Mouse (Mus musculus): ENCODE data around the gene Mcrip2.
A peak's percentile ranks its signal among the peaks of the same experiment; 100 is the strongest.

The Mcrip2 gene

DNA sequence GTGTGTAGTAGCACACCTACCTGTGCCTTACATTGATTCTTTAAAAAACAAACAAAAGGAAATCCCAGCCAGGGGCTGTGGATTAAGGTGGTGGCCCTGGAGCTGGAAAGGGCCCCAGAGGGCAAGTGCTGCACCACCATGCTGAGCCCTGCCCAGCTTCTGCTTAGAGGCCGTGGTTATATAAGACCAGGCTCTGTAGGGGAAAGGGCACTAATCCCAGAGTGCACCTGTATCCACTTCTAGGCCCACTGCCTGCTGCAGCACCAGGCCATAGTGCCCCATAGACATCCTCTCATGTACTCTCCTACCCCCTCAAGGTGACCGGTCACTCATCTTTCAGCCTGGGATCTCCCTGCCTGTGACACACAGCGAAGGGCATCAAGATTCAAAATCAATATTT, 2.4 kb downstream of the Mcrip2 start:
- no peak for DNase-seq (ENCODE audit: low read depth, low spot score)

- no peak for DNase-seq (ENCODE audit: low read depth, low spot score)
These were observed 3.3 kb downstream of the Mcrip2 start for GRCm38 (mm10) chr17:25865288-25865687.

- DNase-seq (ENCODE audit: low read depth, low spot score): no peak
These were observed 4.3 kb downstream of the Mcrip2 start for GRCm38 (mm10) chr17:25864311-25864710.

- no peak for DNase-seq (ENCODE audit: low read depth, low spot score)
These were observed 4.9 kb downstream of the Mcrip2 start for GRCm38 (mm10) chr17:25863681-25864080.

- DNase-seq (ENCODE audit: low read depth, low spot score): no peak
These were observed 6.6 kb downstream of the Mcrip2 start for GRCm38 (mm10) chr17:25861704-25862612.

GRCm38 (mm10) chr17:25860832-25861703, 7.5 kb downstream of the Mcrip2 start, which contains the start of gene Wdr90:
Wdr90 (minus strand) TSS chr17:25861501.
- peak; percentile 97 for DNase-seq (ENCODE audit: low read depth, low spot score)

GRCm38 (mm10) chr17:25860229-25860628, 8.3 kb downstream of the Mcrip2 start:
- DNase-seq (ENCODE audit: low read depth, low spot score): no peak

DNA sequence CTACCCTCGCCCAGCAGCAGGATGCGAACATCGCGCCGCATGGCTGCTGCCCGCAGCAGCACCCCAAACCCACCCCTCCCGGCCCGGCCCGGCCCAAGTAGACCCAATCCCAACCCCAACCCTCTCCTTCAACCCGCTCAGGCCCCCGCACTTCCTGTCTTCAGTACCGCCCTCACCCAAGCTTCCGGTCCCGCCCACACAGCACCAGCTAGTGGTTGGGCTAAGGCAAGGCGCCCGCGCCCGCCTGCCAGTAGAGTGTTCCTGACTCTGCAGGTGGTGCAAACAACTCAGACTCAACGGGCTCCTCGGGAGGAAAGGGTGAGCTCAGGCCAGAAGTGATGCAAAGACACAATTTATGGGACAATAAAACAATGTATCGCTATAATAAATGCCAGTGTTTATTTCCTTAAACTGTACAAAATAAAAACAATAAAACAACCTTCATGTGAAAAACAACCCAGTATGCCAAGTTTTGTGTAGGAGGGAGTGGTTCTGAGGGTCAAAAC, 24.1 kb downstream of the Mcrip2 start, which contains the start of gene Rhot2:
TSS of gene Rhot2 (minus strand) at position 456 of the 506 bp plus-strand sequence.
- DNase-seq (ENCODE audit: low read depth, low spot score): peak; percentile 97

DNA sequence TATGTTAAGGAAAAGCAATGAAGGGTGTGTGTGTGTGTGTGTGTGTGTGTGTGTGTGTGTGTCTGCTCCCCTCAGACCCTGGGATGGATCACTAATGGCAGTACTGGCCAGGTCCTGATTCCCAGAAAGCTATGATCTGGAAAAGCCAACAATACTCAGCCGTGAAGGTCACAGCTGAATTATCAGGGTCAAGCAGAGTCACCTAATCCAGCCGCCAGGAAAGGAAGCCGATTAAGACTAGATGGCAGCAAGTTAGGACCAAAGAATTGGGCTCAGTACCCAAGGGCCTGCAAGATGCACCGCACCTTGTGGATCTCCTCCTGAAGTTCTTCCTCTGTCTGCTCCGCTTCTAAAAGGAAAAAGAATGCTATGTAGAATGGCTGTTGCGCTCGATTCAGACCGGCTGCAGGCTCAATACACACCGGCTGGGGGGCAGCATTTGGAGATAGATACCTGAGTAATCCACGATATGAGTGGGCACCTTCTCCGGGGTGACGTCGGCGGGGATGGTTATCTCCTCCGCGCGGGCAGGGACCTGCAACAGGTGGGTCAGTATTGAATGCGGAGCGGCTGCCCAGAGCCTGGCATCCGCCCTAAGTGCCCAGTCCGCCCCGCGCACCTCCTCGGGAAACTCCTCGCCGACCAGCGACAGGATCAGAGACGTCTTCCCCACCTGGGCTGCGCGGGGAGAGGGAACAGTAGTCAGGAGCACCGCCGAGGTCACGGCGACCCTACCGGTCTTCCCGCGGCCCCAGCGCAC, 24.7 kb downstream of the Mcrip2 start:
- DNase-seq (ENCODE audit: low read depth, low spot score): no peak

DNA sequence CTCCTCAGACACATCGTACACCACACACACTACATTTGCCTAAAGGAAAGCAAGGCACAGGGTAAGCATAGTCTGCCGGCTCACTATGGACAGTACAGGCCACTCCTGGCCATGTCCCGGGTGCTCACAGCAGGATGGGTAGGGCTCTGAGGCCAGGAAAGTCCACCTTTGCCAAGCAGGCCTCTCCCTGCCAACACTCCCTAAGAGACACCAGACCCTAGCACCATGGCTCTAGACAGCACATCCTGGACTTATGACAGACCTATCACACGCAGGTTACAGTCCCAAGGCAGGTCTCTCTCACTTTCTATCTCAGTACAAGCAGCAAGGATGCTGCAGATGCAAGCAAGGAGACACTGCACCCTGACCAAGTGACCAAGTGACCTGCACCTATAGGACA, 25.4 kb downstream of the Mcrip2 start:
- DNase-seq (ENCODE audit: low read depth, low spot score): no peak

DNA sequence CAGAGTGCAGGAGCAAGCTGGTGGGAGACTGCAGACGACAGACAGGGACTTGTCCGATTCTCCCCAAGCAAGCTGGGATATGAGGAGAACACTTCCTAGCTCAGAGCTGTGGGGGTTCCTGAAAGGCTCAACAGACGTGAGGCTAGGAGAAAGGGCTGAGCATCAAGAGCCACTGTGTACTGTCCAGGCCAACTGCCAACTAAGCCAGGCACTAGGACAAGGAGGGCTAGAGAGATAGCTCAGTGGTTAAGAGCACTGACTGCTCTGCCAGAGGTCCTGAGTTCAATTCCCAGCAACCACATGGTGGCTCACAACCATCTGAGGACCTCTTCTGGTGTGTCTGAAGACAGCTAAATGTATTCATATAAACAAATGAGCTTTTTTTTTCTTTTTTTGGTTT, 26.1 kb downstream of the Mcrip2 start:
- DNase-seq (ENCODE audit: low read depth, low spot score): no peak

- DNase-seq (ENCODE audit: low read depth, low spot score): no peak
These were observed 27.3 kb downstream of the Mcrip2 start, which contains the start of gene Gm20683 for GRCm38 (mm10) chr17:25841117-25841880. Gm20683 (minus strand) TSS chr17:25841763.

- DNase-seq (ENCODE audit: low read depth, low spot score): no peak
These were observed 28.0 kb downstream of the Mcrip2 start for GRCm38 (mm10) chr17:25840519-25840918.

DNA sequence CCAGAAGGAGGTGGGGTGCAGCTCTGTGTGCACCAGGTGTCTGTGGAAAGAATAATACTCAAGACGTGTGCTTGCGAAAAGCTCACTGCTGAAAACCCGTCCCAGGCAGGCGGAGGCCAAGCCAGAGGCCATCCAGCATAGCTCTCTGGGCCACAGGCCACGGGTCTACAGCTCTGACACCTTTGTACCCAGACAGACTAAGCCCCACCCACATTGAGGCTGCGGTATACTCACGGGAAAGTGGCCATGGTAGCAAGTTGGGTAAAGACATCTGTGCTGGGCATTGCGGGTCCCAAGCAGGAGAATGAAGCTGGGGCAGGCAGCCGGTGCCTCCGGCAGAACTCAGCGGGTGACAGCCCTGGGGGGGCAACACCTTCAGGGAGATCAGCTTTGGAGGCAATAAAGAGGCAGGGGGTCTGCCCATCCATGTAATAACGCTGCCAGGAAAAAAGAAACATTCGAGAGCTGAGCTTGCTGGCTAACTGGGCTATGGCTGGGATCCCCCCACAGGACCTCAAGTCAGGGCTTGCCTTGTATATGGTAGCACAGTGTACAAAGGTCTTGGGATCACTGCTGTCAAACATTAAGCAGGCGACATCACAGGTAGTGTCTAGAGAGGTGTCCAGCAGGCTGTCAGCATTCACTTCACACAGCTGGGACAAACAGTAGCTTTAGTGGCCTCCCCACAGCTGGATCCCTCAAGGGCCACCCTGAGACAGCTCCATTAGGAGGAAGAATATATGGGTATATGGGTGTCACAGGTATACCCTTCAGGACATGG, 28.9 kb downstream of the Mcrip2 start:
- no peak for DNase-seq (ENCODE audit: low read depth, low spot score)

DNA sequence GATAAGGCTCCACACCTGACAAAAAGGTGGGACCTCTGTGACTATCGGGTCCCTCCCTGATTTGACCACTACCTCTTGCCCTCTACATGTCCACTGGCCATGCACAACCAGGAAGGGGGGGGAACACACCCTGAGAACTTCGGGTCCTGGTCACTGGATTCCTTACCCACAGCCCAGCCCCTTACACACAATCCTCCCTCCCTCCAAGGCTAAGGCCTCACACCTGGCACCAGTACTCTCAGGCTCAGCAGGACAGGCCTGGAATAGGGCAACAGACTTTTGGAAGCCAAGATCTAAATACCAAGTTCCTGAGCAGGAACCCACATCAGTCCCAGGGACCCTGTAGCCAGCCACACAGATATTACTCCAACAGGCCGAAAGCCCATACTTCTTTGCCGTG, 29.7 kb downstream of the Mcrip2 start:
- no peak for DNase-seq (ENCODE audit: low read depth, low spot score)

- no peak for DNase-seq (ENCODE audit: low read depth, low spot score)
These were observed 31.0 kb downstream of the Mcrip2 start for GRCm38 (mm10) chr17:25837533-25837932.

DNA sequence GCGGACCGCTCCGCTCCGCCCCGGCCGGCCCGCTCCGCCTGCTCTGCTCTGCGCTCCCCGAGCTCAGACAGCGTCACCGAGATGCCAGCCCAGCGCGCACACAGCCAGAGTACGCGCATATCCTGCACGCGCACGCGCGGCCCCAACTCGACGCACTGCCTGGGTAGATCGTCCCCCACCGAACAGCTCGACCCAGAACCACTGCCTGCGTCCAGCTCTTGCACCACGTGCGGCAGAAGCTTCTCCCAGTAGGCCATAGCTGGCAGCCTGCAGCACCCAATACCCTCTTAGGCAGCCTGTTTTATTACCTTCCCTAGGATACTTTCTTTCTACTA, 31.5 kb downstream of the Mcrip2 start, which contains the start of gene Rhbdl1:
TSS of gene Rhbdl1 (minus strand) at position 220 of the 335 bp plus-strand sequence.
- peak; percentile 62 for DNase-seq (ENCODE audit: low read depth, low spot score)

DNA sequence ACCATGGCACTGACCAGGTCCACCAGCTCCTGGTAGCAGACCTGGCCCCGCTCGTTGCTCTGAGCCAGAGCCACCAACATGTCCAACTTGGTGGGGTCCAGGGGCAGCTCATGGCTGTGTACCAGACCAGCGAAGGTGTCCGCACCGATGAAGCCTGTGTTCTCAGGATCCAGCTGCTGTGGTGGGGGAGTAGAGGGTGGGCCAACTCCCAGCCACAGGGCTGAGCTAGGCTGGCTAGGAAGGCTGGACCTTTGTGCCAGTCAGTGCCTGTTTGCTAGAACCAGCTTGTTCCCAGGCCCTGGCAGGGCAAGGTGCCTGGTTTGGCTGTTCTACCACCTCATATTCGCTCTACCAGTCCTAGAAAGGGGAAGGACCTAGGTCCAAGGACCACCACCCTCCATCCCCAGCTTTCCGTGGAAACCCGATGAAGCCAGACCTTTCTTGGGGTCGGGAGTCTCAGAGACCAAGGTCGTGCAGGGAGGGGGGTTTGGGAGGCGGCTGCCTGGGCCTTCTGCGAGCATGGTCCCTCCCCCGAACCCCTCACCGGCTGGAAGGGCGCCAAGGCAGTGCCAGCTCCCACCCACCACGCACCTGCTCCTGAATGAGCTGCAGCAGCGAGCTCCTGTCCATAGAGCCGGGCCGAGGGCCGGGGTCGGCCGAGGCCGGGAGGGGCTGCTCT, 32.0 kb downstream of the Mcrip2 start:
- no peak for DNase-seq (ENCODE audit: low read depth, low spot score)

GRCm38 (mm10) chr17:25835816-25836215, 32.7 kb downstream of the Mcrip2 start:
- DNase-seq (ENCODE audit: low read depth, low spot score): no peak

Data from CD4-positive, CD25-positive, alpha-beta regulatory T cell, adult 2 months (primary cell).